Mouse (Mus musculus): ENCODE measurements at regions not wholly inside any gene's neighbourhood (a gene's known extent, or its start where the extent isn't known, plus 50 kb on each side); places are given as distances from the start of the nearest gene placed in this dataset.

- Histone ChIP-seq H3K27me3 (ENCODE audit: control insufficient read depth, insufficient read depth, low read length) (no peaks in the 10 kb centered on the region), H3K4me3 (ENCODE audit: control insufficient read depth, insufficient read depth, low read length) (no peak overlapping the region), H3K36me3 (ENCODE audit: control insufficient read depth, insufficient read depth, low read length) (no peaks in the 10 kb centered on the region), H3K4me1 (replicated peaks; ENCODE audit: control insufficient read depth, insufficient read depth, low read length) (no peaks in the 10 kb centered on the region), H3K27ac (ENCODE audit: control insufficient read depth, insufficient read depth, low read length) (no peak overlapping the region)
- 0% methylated on average over 1 of the region's 1 CpGs for WGBS
- TF ChIP-seq POLR2A (IDR thresholded peaks at IDR 0.05; ENCODE audit: control insufficient read depth, extremely low read depth, insufficient read depth, low read length, poor library complexity), result no peak
- TF ChIP-seq CTCF (IDR thresholded peaks at IDR 0.05; ENCODE audit: borderline replicate concordance, control insufficient read depth, extremely low read depth, insufficient read depth, low read length, poor library complexity), result no peak
- DNase-seq, result no peak
These were observed 94.9 kb downstream of the Klf6 start for GRCm38 (mm10) chr13:5956145-5956544.

- Histone ChIP-seq H3K4me1 (replicated peaks; ENCODE audit: control insufficient read depth, insufficient read depth, low read length) (no peaks in the 10 kb centered on the region), H3K27ac (ENCODE audit: control insufficient read depth, insufficient read depth, low read length) (no peak overlapping the region), H3K4me3 (ENCODE audit: control insufficient read depth, insufficient read depth, low read length) (no peak overlapping the region), H3K36me3 (ENCODE audit: control insufficient read depth, insufficient read depth, low read length) (no peaks in the 10 kb centered on the region), H3K27me3 (ENCODE audit: control insufficient read depth, insufficient read depth, low read length) (no peaks in the 10 kb centered on the region)
- no peak for TF ChIP-seq POLR2A (IDR thresholded peaks at IDR 0.05; ENCODE audit: control insufficient read depth, extremely low read depth, insufficient read depth, low read length, poor library complexity)
- WGBS, result 100% methylated on average over 1 of the region's 1 CpGs
- DNase-seq, result no peak
These were observed 101.7 kb downstream of the Klf6 start for GRCm38 (mm10) chr13:5962947-5963346.

- Histone ChIP-seq H3K27me3 (ENCODE audit: control insufficient read depth, insufficient read depth, low read length) (no peaks in the 10 kb centered on the region), H3K4me3 (ENCODE audit: control insufficient read depth, insufficient read depth, low read length) (no peak overlapping the region), H3K36me3 (ENCODE audit: control insufficient read depth, insufficient read depth, low read length) (no peaks in the 10 kb centered on the region), H3K27ac (ENCODE audit: control insufficient read depth, insufficient read depth, low read length) (no peak overlapping the region), H3K4me1 (replicated peaks; ENCODE audit: control insufficient read depth, insufficient read depth, low read length) (no peaks in the 10 kb centered on the region)
- TF ChIP-seq POLR2A (IDR thresholded peaks at IDR 0.05; ENCODE audit: control insufficient read depth, extremely low read depth, insufficient read depth, low read length, poor library complexity) (no peak), CTCF (IDR thresholded peaks at IDR 0.05; ENCODE audit: borderline replicate concordance, control insufficient read depth, extremely low read depth, insufficient read depth, low read length, poor library complexity) (no peak)
- DNase-seq, result no peak
- WGBS, result 98% methylated on average over 1 of the region's 1 CpGs
These were observed 103.3 kb downstream of the Klf6 start for GRCm38 (mm10) chr13:5964626-5965025.

- WGBS, result 96% methylated on average over 1 of the region's 1 CpGs
- no peak overlapping the region for H3K4me3 ChIP-seq (ENCODE audit: control insufficient read depth, insufficient read depth, low read length)
These were observed 117.3 kb downstream of the Klf6 start for GRCm38 (mm10) chr13:5978615-5979014.

GRCm38 (mm10) chr13:5987491-5987890, 126.2 kb downstream of the Klf6 start:
- H3K36me3 ChIP-seq (ENCODE audit: control insufficient read depth, insufficient read depth, low read length), result no peaks in the 10 kb centered on the region
- H3K27me3 ChIP-seq (ENCODE audit: control insufficient read depth, insufficient read depth, low read length), result no peaks in the 10 kb centered on the region
- DNase-seq, result no peak
- H3K4me1 ChIP-seq (replicated peaks; ENCODE audit: control insufficient read depth, insufficient read depth, low read length), result no peaks in the 10 kb centered on the region
- TF ChIP-seq POLR2A (IDR thresholded peaks at IDR 0.05; ENCODE audit: control insufficient read depth, extremely low read depth, insufficient read depth, low read length, poor library complexity), result no peak
- no peak for TF ChIP-seq CTCF (IDR thresholded peaks at IDR 0.05; ENCODE audit: borderline replicate concordance, control insufficient read depth, extremely low read depth, insufficient read depth, low read length, poor library complexity)
- no peak overlapping the region for H3K27ac ChIP-seq (ENCODE audit: control insufficient read depth, insufficient read depth, low read length)
- H3K4me3 ChIP-seq (ENCODE audit: control insufficient read depth, insufficient read depth, low read length), result no peak overlapping the region
- 95% methylated on average over 2 of the region's 2 CpGs for whole genome bisulfite sequencing

More at GRCm38 (mm10) chr13:5978615-5979014, 117.3 kb downstream of the Klf6 start:
- no peak for DNase-seq
- Histone ChIP-seq H3K27me3 (ENCODE audit: control insufficient read depth, insufficient read depth, low read length) (no peaks in the 10 kb centered on the region), H3K4me1 (replicated peaks; ENCODE audit: control insufficient read depth, insufficient read depth, low read length) (no peaks in the 10 kb centered on the region), H3K36me3 (ENCODE audit: control insufficient read depth, insufficient read depth, low read length) (no peaks in the 10 kb centered on the region), H3K27ac (ENCODE audit: control insufficient read depth, insufficient read depth, low read length) (no peak overlapping the region)
- TF ChIP-seq CTCF (IDR thresholded peaks at IDR 0.05; ENCODE audit: borderline replicate concordance, control insufficient read depth, extremely low read depth, insufficient read depth, low read length, poor library complexity) (no peak), POLR2A (IDR thresholded peaks at IDR 0.05; ENCODE audit: control insufficient read depth, extremely low read depth, insufficient read depth, low read length, poor library complexity) (no peak)

- WGBS, result 91% methylated on average over 7 of the region's 7 CpGs
- no peak for DNase-seq
- Histone ChIP-seq H3K27me3 (ENCODE audit: control insufficient read depth, insufficient read depth, low read length) (no peaks in the 10 kb centered on the region), H3K27ac (ENCODE audit: control insufficient read depth, insufficient read depth, low read length) (no peak overlapping the region), H3K36me3 (ENCODE audit: control insufficient read depth, insufficient read depth, low read length) (no peaks in the 10 kb centered on the region), H3K4me3 (ENCODE audit: control insufficient read depth, insufficient read depth, low read length) (no peak overlapping the region), H3K4me1 (replicated peaks; ENCODE audit: control insufficient read depth, insufficient read depth, low read length) (no peaks in the 10 kb centered on the region)
- TF ChIP-seq CTCF (IDR thresholded peaks at IDR 0.05; ENCODE audit: borderline replicate concordance, control insufficient read depth, extremely low read depth, insufficient read depth, low read length, poor library complexity), result no peak
- no peak for TF ChIP-seq POLR2A (IDR thresholded peaks at IDR 0.05; ENCODE audit: control insufficient read depth, extremely low read depth, insufficient read depth, low read length, poor library complexity)
These were observed 127.1 kb downstream of the Klf6 start for GRCm38 (mm10) chr13:5988407-5988806.

- no peak overlapping the region for H3K27ac ChIP-seq (ENCODE audit: control insufficient read depth, insufficient read depth, low read length)
- no peak for DNase-seq
These were observed 139.4 kb downstream of the Klf6 start for GRCm38 (mm10) chr13:6000559-6001217.

More at GRCm38 (mm10) chr13:6000559-6001217, 139.4 kb downstream of the Klf6 start:
- WGBS, result 85% methylated on average over 8 of the region's 8 CpGs
- H3K27me3 ChIP-seq (ENCODE audit: control insufficient read depth, insufficient read depth, low read length), result no peaks in the 10 kb centered on the region
- no peak overlapping the region for H3K4me3 ChIP-seq (ENCODE audit: control insufficient read depth, insufficient read depth, low read length)
- no peaks in the 10 kb centered on the region for H3K4me1 ChIP-seq (replicated peaks; ENCODE audit: control insufficient read depth, insufficient read depth, low read length)
- TF ChIP-seq CTCF (IDR thresholded peaks at IDR 0.05; ENCODE audit: borderline replicate concordance, control insufficient read depth, extremely low read depth, insufficient read depth, low read length, poor library complexity) (no peak), POLR2A (IDR thresholded peaks at IDR 0.05; ENCODE audit: control insufficient read depth, extremely low read depth, insufficient read depth, low read length, poor library complexity) (no peak)
- H3K36me3 ChIP-seq (ENCODE audit: control insufficient read depth, insufficient read depth, low read length), result no peaks in the 10 kb centered on the region
